Mouse (Mus musculus) thymus, postnatal 14 days (tissue): ENCODE data around the gene Atg4b.

Source experiments
- DNase-seq: peaks from one replicate; pipeline ENCODE4 v3.0.0; 2021

The Atg4b gene

GRCm38 (mm10) chr1:93751290-93751689 is at the start of gene Atg4b:
TSS of gene Atg4b (plus strand) at chr1:93751500.
- DNase-seq, result no peak

GRCm38 (mm10) chr1:93702106-93702505 is 49.2 kb upstream of the Atg4b start:
- DNase-seq, result no peak

DNA sequence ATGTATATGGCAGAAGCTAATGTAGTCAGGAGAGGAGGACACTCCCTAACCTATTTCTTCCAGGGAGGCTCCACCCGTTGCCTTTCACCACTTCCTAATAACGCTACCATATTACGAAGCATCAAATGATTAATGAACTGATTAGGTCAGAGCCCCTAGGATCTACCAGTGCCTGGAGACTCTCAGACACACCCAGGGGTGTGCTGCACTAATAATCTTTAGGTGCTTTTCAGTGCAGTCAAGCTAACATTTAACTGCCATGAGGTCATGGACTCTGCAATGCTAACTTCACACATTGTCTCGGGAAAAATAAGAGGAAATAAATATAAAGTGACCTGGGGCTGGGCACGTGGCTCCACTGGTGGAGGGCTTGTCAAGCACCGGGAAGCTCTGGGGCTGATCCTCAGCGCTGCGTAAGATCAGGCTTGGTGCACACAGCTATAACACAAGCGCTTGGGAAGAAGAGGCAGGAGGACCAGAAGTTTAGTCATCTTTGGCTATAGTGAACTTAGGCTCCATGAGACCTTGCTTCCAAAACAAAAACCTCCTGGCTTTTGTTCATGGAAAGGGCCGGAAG is 47.7 kb upstream of the Atg4b start:
- no peak for DNase-seq

GRCm38 (mm10) chr1:93704341-93704740 is 47.0 kb upstream of the Atg4b start:
- no peak for DNase-seq

DNA sequence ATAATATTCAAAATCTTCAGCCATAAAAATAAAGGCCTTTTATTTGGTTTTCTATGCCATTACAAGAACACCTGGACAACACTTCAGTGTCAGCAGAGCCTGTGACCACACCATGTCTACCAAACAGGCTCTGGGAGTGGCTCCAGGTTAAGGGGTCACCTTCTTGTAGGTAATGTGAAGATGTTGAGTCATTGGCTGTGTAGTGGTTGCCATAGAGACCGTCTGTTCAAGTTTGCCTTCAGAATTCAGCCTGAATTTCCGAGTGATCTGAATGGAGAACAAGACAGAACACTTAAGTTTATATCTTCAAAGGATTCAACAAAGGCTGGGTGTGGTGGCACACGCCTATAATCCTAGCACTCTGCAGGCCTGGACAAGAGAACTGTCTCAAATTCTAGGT is 45.9 kb upstream of the Atg4b start:
- DNase-seq, result no peak

DNA sequence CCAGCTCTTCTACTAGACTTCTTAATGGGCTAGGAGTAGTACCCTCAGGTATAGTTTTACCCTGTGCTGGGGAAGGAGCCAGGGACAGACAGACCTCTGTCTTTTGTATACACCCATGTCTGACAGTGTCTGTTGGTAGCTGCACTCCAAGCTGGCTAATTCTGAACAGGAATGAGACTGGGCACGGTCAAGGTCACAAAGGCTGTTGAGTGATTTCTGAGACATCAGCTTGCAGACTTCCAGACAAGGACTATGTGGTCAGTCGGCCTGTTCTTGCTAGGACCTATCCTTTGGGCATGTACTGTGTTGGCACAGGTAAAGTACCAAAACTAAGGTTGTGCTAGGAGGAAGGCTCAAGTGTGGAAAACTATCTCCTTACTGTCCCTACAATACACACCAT is 35.1 kb upstream of the Atg4b start:
- no peak for DNase-seq

DNA sequence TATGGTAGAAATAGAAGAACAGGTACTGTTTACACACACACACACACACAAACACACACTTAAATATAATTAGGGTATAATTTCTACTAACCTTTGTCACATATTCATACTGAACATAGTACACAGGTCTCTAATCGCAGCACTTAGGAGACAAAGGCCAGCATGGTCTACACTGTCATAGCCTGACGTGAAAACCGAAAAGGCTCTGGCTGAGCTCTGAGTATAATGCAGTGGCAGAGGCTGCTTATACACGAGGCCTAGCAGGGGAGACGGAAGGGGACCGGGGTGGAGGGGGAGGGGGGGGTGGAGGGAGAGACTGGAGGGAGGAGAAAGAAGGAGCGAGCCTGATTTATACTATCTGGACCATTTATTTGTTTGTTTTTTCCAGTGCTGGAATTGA is 29.7 kb upstream of the Atg4b start:
- DNase-seq, result no peak

- DNase-seq, result no peak
Measured at GRCm38 (mm10) chr1:93724623-93725022, 26.7 kb upstream of the Atg4b start.

- DNase-seq, result no peak
Measured at GRCm38 (mm10) chr1:93725665-93726064, 25.6 kb upstream of the Atg4b start.

GRCm38 (mm10) chr1:93726116-93726515 is 25.2 kb upstream of the Atg4b start:
- DNase-seq, result no peak

DNA sequence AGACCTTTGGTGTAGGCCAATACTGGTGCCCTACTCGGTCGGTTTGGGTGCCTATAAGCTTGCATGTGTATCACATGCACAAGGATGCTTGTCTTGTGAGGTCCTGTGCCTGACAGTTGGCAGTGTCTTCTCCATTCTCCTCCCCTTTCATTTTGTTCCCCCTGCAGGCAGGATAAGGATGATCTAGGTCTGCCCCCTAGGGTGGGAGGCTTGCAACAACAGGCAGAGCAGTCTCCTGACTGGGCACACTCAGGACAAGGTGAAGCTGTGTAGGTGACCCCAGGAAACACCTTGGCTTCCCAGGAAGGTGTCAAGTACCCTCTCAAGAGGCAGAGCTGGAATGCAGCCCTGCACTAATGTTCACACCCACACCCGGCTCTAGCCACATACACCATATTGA is 24.3 kb upstream of the Atg4b start:
- peak; percentile 62 for DNase-seq

DNA sequence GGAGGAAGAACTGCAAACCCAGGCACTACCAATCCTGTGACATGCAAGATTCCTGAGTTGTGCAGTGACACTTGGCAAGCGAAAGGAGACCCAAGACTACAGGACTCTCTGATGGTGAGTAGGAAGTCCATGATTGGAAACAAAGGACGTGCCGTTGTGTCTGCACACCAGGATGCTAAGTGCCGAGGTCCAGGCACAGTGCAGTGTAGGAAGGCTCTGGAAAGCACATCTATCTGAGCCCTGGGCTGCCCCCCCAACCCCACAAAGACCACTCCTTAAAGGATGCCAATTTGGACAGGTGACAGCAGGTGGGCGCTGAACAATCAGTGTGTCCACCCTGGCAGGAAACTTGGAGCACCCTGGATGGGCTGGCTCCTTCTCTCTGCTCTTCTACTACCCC is 20.2 kb upstream of the Atg4b start:
- DNase-seq, result no peak

DNA sequence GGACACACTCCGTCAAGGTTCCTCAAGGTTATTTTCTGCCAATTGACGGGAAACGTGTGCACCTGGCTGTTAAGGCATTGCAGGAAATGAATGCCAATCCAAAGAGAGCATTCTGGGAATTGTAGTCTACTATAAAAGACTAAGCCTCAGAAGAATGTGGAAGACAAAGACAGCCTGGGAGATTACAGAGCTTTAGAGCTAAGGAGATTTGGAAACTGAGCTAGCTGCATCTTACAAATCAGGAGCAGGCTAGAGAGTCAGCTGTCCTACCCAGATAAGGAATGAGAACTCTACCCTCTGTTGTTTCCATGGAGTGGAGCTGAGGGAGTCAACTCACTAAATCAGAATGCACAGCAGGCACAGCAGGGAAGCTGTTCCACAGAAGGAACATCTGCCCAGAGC is 19.4 kb upstream of the Atg4b start:
- DNase-seq, result no peak

DNA sequence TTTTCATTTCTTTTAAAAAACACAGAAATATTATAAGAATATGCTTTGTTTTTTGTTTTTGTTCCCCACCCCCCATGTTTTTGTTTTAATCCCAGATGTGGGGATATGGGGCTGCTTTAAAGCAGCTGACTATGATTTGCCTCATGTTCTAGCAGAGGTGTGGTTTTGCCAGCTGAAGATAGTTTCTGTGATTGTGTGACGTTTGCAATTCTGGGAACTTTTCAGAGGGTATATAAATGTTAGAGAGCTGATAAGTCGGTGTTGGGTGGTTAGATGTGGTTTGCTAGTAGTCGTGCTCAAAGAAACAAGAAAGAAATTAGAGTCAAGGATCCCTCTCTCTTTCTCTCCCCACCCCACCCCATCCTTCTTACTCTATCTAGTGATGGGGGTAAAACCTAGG is 15.4 kb upstream of the Atg4b start:
- DNase-seq, result no peak

- DNase-seq, result no peak
Measured at GRCm38 (mm10) chr1:93737711-93738110, 13.6 kb upstream of the Atg4b start.

DNA sequence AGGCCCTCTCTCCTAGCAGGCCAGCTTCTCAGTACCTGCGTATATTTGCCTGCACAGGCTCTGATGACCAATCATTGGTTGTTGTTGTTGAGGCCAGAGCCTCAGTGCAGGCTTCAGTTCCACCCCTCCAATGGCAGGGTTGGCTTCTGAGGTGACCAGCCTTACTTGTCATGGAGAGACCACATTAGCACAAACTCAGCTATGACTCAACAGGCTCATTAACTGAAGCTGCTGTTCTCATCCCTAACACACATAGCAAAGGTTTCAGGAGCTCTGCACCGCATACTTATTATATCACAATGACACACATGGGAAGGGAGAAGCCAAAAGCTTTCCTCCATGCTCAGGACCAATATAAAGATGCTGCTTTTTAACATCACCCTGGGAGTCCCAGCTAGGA is 10.6 kb upstream of the Atg4b start:
- no peak for DNase-seq

DNA sequence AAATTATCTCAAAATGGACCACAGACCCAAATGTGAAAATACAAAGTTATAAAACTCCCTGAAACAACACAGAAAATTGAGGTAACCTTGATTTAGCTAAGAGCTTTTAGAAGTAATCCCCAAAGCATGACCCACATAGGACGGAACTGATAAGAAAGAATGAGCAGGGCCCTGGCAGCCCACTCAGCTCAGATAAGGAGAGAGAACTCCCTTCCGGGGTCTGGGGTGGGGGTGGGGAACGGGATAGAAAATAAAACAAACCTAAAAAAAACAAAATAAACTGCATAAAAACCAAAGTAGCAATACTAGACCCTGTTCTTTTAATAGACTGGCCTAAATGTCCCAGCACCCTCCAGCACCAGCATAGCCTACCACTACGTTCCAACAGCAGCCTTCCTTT is 9.3 kb upstream of the Atg4b start:
- DNase-seq, result no peak

GRCm38 (mm10) chr1:93742910-93743309 is 8.4 kb upstream of the Atg4b start:
- peak; percentile 21 for DNase-seq

GRCm38 (mm10) chr1:93746179-93746578 is 5.1 kb upstream of the Atg4b start:
- no peak for DNase-seq

DNA sequence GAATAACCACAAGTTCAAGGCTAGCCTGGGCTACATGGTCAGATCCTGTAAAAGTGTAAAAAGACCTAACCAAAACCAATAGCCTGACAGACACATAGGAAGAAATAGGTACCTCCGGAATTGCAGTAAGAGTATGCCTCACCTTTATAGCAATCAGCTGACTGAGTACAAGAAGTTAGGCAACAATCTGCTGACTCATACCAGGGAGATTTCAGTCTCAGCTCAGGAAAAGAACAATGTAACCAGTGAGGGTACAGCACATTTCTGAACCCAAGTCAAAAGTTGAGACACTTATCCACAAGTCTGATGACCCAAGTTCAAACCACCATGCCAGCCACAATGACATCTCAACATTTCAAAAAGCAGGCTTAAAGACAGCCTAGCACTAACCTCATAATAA is 2.8 kb upstream of the Atg4b start:
- DNase-seq, result no peak

DNA sequence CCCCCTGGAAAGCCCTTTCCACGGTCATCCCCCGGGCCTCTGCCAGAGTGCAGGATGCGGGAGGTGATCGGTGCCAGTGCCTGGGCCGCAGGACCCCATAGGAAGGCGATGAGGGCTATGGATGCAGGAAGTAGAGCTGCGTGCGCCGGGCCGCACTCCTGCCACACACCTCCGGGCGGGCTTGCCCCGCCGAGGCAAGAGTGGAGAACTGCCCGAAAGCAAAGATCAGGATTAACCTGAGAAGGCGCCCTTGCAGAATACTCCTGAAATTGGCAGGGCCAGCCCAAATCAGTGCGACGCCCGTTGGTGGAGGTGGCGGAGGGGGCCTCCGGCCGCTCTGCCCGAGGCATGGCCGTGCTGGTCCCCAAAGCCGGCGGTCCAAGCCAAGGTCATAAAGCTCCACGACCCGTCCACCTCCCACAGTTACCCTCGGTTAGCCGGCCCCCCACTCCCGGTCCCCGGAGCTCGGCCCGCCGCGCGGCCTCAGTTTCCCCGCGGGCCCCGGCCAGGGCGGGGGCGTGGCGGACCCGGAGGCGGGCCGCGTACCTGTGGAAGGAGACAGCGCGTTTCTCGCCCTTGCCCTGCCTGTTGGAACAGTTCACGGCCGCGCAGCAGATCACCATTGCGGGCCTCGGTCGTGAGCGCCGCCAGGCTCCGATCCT is 2.7 kb downstream of the Atg4b start:
- DNase-seq, result no peak

GRCm38 (mm10) chr1:93754573-93755290 is 3.4 kb downstream of the Atg4b start, which contains the start of gene Thap4:
TSS of gene Thap4 (minus strand) at chr1:93754864.
- DNase-seq, result peak; percentile 92

DNA sequence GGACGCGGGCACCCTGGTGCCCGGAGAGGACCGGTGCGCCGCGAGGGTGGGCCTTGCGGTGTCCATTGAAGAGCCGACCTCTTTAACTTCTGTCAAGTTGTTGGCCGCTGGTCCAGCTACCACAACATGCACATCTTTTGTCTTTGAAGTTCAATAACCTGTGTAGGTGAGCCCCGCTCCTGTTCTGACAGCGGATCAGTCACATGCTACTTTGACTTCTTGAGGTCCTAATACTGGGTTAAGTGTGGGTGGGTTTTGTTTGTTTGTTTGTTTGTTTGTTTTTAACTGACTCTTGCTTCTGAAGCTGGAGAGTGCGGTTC is 4.0 kb downstream of the Atg4b start:
- DNase-seq, result no peak

GRCm38 (mm10) chr1:93755618-93756017 is 4.3 kb downstream of the Atg4b start:
- no peak for DNase-seq

DNA sequence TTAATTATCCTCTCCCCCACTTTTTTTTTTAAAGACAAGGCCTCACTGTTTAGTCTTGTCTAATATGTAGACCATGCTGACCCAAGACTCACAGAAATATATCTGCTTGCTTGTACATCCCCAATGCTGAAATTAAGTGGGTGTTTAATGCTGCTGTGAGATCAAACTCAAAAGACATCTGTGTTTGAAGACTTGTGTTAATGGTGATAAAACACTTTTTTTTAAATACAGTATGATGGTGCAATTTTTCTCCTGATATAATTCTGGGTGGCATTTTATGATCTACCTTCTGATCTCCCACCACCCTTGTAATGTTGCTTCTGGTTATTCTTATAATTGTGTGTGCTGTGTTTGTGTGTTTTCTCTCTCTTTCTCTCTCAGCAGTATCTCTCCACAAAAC is 4.9 kb downstream of the Atg4b start:
- no peak for DNase-seq
